Mouse (Mus musculus): ENCODE measurements around the gene Gfpt1.

- TF ChIP-seq CTCF (conservative IDR thresholded peaks at IDR 0.05; ENCODE audit: low read length) = no peak
- TF ChIP-seq POU5F1 (IDR thresholded peaks at IDR 0.05; ENCODE audit: borderline replicate concordance, low read length) = no peak
These were observed 76.6 kb downstream of the Gfpt1 start for GRCm38 (mm10) chr6:87119066-87119837.

All from E14TG2a.4 (cell line).